Mouse (Mus musculus) kidney, adult 2 months (tissue): Measurements from ENCODE around the gene Itgb1bp2. TPM values are rescaled to one million over a fixed set of nuclear protein-coding genes. Genes with fewer than 3 reads are reported as not detected.
"Not testable (repeated sequence)": the region's sequence is repeated elsewhere in the genome, so short reads cannot be mapped to it uniquely, and the experiment has no call there.

Experiments used
- DNase-seq: peaks from one replicate; pipeline ENCODE4 v3.0.0; 2021
- H3K27ac ChIP-seq: fragments of 200-500 bp; 2 replicates; pipeline ENCODE4 v1.5.1; 2012; ENCODE audit warnings: low read depth, low read length, control low read depth, inconsistent platforms; ENCODE audit not compliant: insufficient read depth
- H3K27me3 ChIP-seq: fragments of 200-500 bp; replicated peaks from 2 replicates; pipeline ENCODE4 v1.6.1; 2012; ENCODE audit warnings: mild to moderate bottlenecking, moderate library complexity, low read length, inconsistent platforms; ENCODE audit not compliant: control insufficient read depth, insufficient read depth
- H3K36me3 ChIP-seq: fragments of 200-500 bp; 2 replicates; pipeline ENCODE4 v1.6.1; 2012; ENCODE audit warnings: mild to moderate bottlenecking, moderate library complexity, low read length, inconsistent platforms; ENCODE audit not compliant: control insufficient read depth, insufficient read depth
- H3K4me1 ChIP-seq: fragments of 200-500 bp; 2 replicates; pipeline ENCODE4 v1.6.1; 2011; ENCODE audit warnings: low read length; ENCODE audit not compliant: control insufficient read depth, insufficient read depth
- H3K4me3 ChIP-seq: fragments of 200-500 bp; 2 replicates; pipeline ENCODE4 v1.5.1; 2011; ENCODE audit warnings: mild to moderate bottlenecking, low read depth, low read length, control low read depth; ENCODE audit not compliant: insufficient read depth
- CTCF ChIP-seq: fragments of 200-500 bp; conservative IDR thresholded peaks from 2 replicates; pipeline ENCODE4 v1.5.1; 2011; ENCODE audit warnings: low read depth, mild to moderate bottlenecking, control low read depth, low read length, moderate library complexity, mixed read lengths; ENCODE audit not compliant: insufficient read depth, insufficient read length
- WGBS: fragments of 180-500 bp; shearing (Covaris S2); methylation state at CpG from one replicate; pipeline ENCODE4 v1.1.7; 2018; 5-methylcytosine and 5-hydroxymethylcytosine counted together
- polyA plus RNA-seq: library from polyadenylated mRNA; depleted of rRNA; stranded (reverse); fragments of >200 nt; gene quantifications from 2 replicates; pipeline ENCODE4 v1.2.3, GENCODE M21; 2012; rRNA removed

Itgb1bp2 gene
- polyA plus RNA-seq, 1 experiment, result 2.9 TPM

- not testable (repeated sequence) for H3K4me3 ChIP-seq, H3K4me1 ChIP-seq, H3K27ac ChIP-seq, H3K27me3 ChIP-seq, H3K36me3 ChIP-seq
- 27% methylated on average over 10 of the region's 12 CpGs for WGBS
- peak; percentile 49 for DNase-seq
- TF ChIP-seq CTCF, result peak; percentile 81
These were observed 37.7 kb downstream of the Itgb1bp2 start for GRCm38 (mm10) chrX:101486487-101487152.

Other genes starting within 250 kb of the Itgb1bp2 start
- gene Snx12, start 226.5 kb upstream of the Itgb1bp2 start, polyA plus RNA-seq, result 22.5 and 30.3 TPM in 2 replicates
- gene Foxo4, start 194.6 kb upstream of the Itgb1bp2 start, polyA plus RNA-seq, result 37.1 and 42.2 TPM in 2 replicates
- not detected in 2 replicates for gene Gm614, start 185.1 kb upstream of the Itgb1bp2 start, polyA plus RNA-seq
- 7.2 and 21.4 TPM in 2 replicates for gene Il2rg, start 180.8 kb upstream of the Itgb1bp2 start, polyA plus RNA-seq
- not detected in 2 replicates for gene Gm20489, start 180.1 kb upstream of the Itgb1bp2 start, polyA plus RNA-seq
- gene Med12, start 175.1 kb upstream of the Itgb1bp2 start, polyA plus RNA-seq, result 77.2 and 82.6 TPM in 2 replicates
- gene Nlgn3, start 149.9 kb upstream of the Itgb1bp2 start, polyA plus RNA-seq, result 0.18 and 0.31 TPM in 2 replicates
- 122 and 132 TPM in 2 replicates for gene Gjb1, start 72.7 kb upstream of the Itgb1bp2 start, polyA plus RNA-seq
- 22.0 and 23.3 TPM in 2 replicates for gene Zmym3, start 28.2 kb upstream of the Itgb1bp2 start, polyA plus RNA-seq
- 70.6 and 90.6 TPM in 2 replicates for gene Nono, start 19.8 kb upstream of the Itgb1bp2 start, polyA plus RNA-seq
- 3.2 and 5.0 TPM in 2 replicates for gene Taf1, start 83.6 kb downstream of the Itgb1bp2 start, polyA plus RNA-seq
- gene Ogt, start 191.0 kb downstream of the Itgb1bp2 start, polyA plus RNA-seq, result 64.3 and 69.4 TPM in 2 replicates